Mouse (Mus musculus): ENCODE results near the gene Olfr223. TPM values are rescaled to one million over a fixed set of nuclear protein-coding genes. Genes with fewer than 3 reads are reported as not detected.

The Olfr223 gene
- polyA plus RNA-seq, 1 experiment = not detected

DNA sequence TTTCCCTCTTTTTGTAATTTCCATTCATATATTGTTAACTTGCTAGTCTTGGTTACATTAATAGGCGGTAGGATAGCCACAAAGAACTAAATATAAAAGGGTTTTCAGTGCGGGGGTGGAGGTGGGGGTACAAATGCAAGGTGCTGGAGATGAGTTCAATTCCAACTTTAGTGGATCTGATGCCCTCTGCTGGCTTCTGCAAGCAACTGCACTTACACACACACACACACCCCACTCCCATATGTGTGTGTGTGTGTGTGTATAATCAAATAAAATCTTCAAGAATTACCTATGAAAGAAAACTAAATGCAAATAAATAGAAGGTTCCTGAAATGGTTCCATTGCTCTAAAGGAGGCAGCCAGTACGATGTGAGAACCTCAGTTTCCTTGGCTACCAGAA is 23.8 kb downstream of the Olfr223 start:
- peak; percentile 7 for DNase-seq
- Histone ChIP-seq H3K4me3 (ENCODE audit: insufficient read depth, low read depth, low read length) (no peak overlapping the region), H3K4me1 (ENCODE audit: control insufficient read depth, insufficient read depth, low read length) (no peaks in the 10 kb centered on the region), H3K27me3 (replicated peaks; ENCODE audit: control insufficient read depth, insufficient read depth, low read length) (no peaks in the 10 kb centered on the region), H3K36me3 (ENCODE audit: control insufficient read depth, insufficient read depth, low read length) (no peaks in the 10 kb centered on the region), H3K27ac (ENCODE audit: insufficient read depth, low read depth, low read length) (no peak overlapping the region)
- TF ChIP-seq CTCF (conservative IDR thresholded peaks at IDR 0.05; ENCODE audit: insufficient read depth, insufficient read length, low read depth, low read length) (peak; percentile 67), POLR2A (IDR thresholded peaks at IDR 0.05; ENCODE audit: low read depth, low read length) (no peak)
- WGBS = 60% methylated on average over 3 of the region's 3 CpGs

DNA sequence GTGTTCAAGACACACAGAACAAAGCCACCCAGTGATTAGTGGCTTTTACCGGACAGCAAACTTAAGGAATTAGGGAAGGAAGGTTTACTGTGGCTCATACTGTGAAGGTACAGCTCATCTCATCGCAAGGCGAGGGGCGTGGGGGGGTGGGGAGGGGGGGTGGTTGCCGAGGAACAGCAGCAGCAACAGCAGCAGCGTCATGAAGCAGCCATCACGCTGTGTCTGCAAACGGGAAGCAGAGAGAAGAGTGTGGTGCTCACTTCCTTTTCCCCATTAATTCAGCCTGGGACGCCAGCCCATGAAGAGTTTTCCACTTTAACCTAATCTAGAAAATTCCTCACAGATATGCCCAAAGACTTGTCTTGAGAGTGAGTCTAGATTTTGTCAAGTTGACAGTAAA is 30.3 kb downstream of the Olfr223 start:
- 76% methylated on average over 9 of the region's 9 CpGs for WGBS
- no peak for DNase-seq
- Histone ChIP-seq H3K36me3 (ENCODE audit: control insufficient read depth, insufficient read depth, low read length) (no peaks in the 10 kb centered on the region), H3K27ac (ENCODE audit: insufficient read depth, low read depth, low read length) (no peak overlapping the region), H3K4me3 (ENCODE audit: insufficient read depth, low read depth, low read length) (no peak overlapping the region), H3K4me1 (ENCODE audit: control insufficient read depth, insufficient read depth, low read length) (no peaks in the 10 kb centered on the region), H3K27me3 (replicated peaks; ENCODE audit: control insufficient read depth, insufficient read depth, low read length) (no peaks in the 10 kb centered on the region)
- TF ChIP-seq CTCF (conservative IDR thresholded peaks at IDR 0.05; ENCODE audit: insufficient read depth, insufficient read length, low read depth, low read length) (no peak), POLR2A (IDR thresholded peaks at IDR 0.05; ENCODE audit: low read depth, low read length) (no peak)

DNA sequence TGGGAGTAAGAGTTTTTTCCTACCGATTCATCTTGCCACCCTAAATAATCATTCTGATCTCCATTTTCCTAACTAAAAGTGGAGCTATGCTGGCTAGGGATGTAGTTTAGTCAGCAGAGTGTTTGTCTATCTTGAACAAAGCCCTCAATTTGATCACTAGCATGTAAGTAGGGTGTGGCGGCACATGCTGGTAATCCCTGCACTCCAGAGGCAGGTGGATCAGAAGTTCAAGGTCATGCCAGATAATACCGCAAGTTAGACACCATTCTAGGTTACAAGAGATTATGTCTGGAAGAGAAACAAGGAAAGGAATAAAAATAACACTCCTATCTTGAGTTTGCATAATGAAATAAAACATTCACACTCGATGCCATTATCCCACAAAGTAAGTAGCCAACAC is 30.8 kb downstream of the Olfr223 start:
- no peak for DNase-seq
- Histone ChIP-seq H3K27me3 (replicated peaks; ENCODE audit: control insufficient read depth, insufficient read depth, low read length) (no peaks in the 10 kb centered on the region), H3K4me1 (ENCODE audit: control insufficient read depth, insufficient read depth, low read length) (no peaks in the 10 kb centered on the region), H3K36me3 (ENCODE audit: control insufficient read depth, insufficient read depth, low read length) (no peaks in the 10 kb centered on the region), H3K4me3 (ENCODE audit: insufficient read depth, low read depth, low read length) (no peak overlapping the region), H3K27ac (ENCODE audit: insufficient read depth, low read depth, low read length) (no peak overlapping the region)
- TF ChIP-seq POLR2A (IDR thresholded peaks at IDR 0.05; ENCODE audit: low read depth, low read length) (no peak), CTCF (conservative IDR thresholded peaks at IDR 0.05; ENCODE audit: insufficient read depth, insufficient read length, low read depth, low read length) (no peak)
- WGBS = 96% methylated on average over 4 of the region's 4 CpGs

DNA sequence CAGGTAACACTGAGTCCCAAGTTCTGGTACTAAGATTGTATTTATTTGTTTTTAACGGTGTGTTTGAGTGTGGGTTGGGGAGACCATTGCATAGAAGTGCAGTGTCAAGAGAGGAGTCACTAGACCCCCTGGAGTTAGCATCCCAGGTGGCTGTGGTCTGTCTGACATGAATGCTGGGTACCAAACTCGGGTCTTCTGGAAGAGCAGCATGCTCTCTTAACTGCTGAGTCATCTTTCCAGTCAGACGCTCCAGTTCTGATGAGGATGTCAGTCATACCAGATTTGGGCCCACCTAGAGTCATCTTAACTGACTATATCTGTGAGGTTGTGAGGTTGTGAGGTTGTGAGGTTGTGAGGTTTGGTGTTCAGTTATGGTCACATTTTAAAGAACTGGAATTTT is 32.2 kb downstream of the Olfr223 start:
- 72% methylated on average over 3 of the region's 3 CpGs for WGBS
- no peak overlapping the region for H3K4me3 ChIP-seq (ENCODE audit: insufficient read depth, low read depth, low read length)
- TF ChIP-seq CTCF (conservative IDR thresholded peaks at IDR 0.05; ENCODE audit: insufficient read depth, insufficient read length, low read depth, low read length) (no peak), POLR2A (IDR thresholded peaks at IDR 0.05; ENCODE audit: low read depth, low read length) (no peak)
- DNase-seq = no peak
- no peak overlapping the region for H3K27ac ChIP-seq (ENCODE audit: insufficient read depth, low read depth, low read length)
- H3K27me3 ChIP-seq (replicated peaks; ENCODE audit: control insufficient read depth, insufficient read depth, low read length) = no peaks in the 10 kb centered on the region
- no peaks in the 10 kb centered on the region for H3K4me1 ChIP-seq (ENCODE audit: control insufficient read depth, insufficient read depth, low read length)
- H3K36me3 ChIP-seq (ENCODE audit: control insufficient read depth, insufficient read depth, low read length) = no peaks in the 10 kb centered on the region

DNA sequence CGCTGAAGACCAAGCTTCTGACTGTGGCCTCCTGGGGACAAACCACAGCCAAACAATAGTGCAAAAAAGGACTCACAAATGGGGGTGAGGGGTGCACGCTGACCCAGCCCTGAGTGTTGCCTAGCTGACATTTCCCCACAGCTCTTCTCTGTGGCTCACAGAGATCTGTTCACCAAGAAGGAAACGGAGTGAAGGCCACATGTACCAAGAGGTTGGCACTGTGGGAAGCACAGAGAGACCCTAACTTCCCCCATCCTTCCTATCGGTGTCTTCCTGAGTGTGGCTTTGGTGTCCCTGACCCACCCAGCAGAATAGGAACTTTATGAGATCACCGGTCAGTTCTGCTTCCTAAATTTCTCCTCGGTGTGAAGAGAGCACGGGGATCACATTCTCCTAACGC is 38.6 kb downstream of the Olfr223 start:
- TF ChIP-seq POLR2A (IDR thresholded peaks at IDR 0.05; ENCODE audit: low read depth, low read length) = no peak
- H3K4me1 ChIP-seq (ENCODE audit: control insufficient read depth, insufficient read depth, low read length) = no peaks in the 10 kb centered on the region
- no peaks in the 10 kb centered on the region for H3K36me3 ChIP-seq (ENCODE audit: control insufficient read depth, insufficient read depth, low read length)
- H3K4me3 ChIP-seq (ENCODE audit: insufficient read depth, low read depth, low read length) = no peak overlapping the region
- 68% methylated on average over 8 of the region's 8 CpGs for WGBS
- no peak for DNase-seq
- H3K27ac ChIP-seq (ENCODE audit: insufficient read depth, low read depth, low read length) = no peak overlapping the region
- no peaks in the 10 kb centered on the region for H3K27me3 ChIP-seq (replicated peaks; ENCODE audit: control insufficient read depth, insufficient read depth, low read length)

DNA sequence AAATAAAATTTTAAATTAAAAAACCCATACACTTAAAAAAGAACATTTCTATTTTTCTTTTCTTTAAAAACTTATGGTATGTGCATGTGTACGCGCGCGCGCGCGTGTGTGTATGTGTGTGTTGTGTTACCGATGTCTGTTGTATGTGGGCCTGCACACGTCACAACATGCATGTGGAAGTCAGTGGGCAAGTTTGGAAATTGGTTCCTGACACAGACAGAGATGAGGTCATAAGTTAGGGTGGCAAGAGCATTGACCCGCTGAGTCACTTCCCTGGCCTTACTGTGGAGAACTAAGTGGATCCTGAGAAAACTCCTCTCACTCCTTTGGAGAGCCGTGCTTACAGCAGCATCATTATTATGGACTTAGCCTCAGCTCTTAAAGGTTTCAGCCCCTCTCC is 39.0 kb downstream of the Olfr223 start:
- DNase-seq = no peak
- Histone ChIP-seq H3K36me3 (ENCODE audit: control insufficient read depth, insufficient read depth, low read length) (no peaks in the 10 kb centered on the region), H3K27me3 (replicated peaks; ENCODE audit: control insufficient read depth, insufficient read depth, low read length) (no peaks in the 10 kb centered on the region), H3K4me1 (ENCODE audit: control insufficient read depth, insufficient read depth, low read length) (no peaks in the 10 kb centered on the region), H3K4me3 (ENCODE audit: insufficient read depth, low read depth, low read length) (no peak overlapping the region), H3K27ac (ENCODE audit: insufficient read depth, low read depth, low read length) (no peak overlapping the region)
- WGBS = 96% methylated on average over 11 of the region's 11 CpGs
- TF ChIP-seq POLR2A (IDR thresholded peaks at IDR 0.05; ENCODE audit: low read depth, low read length) (no peak), CTCF (conservative IDR thresholded peaks at IDR 0.05; ENCODE audit: insufficient read depth, insufficient read length, low read depth, low read length) (no peak)

DNA sequence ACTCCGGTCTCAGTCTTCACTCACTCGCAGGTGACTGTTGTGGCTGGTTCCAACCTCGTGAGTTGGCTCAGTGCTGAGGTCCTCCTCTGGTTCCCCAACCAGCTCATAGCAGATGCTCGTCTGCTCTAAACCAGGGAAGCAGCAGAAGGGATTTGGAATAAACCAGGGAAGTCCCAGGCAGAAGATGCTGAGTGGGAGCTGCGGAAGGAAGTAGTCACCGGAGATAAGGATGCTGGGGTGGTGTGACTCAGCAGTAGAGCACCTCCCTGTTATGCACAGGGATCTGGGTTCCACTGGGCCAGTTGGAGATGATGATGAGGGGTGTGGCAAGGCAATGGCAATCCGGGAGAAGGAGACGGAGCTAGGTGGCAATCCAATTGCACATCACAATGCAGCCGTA is 49.1 kb downstream of the Olfr223 start:
- Histone ChIP-seq H3K36me3 (ENCODE audit: control insufficient read depth, insufficient read depth, low read length) (no peaks in the 10 kb centered on the region), H3K4me3 (ENCODE audit: insufficient read depth, low read depth, low read length) (no peak overlapping the region), H3K27me3 (replicated peaks; ENCODE audit: control insufficient read depth, insufficient read depth, low read length) (no peaks in the 10 kb centered on the region), H3K4me1 (ENCODE audit: control insufficient read depth, insufficient read depth, low read length) (no peaks in the 10 kb centered on the region), H3K27ac (ENCODE audit: insufficient read depth, low read depth, low read length) (no peak overlapping the region)
- 82% methylated on average over 9 of the region's 9 CpGs for WGBS
- no peak for DNase-seq
- no peak for TF ChIP-seq CTCF (conservative IDR thresholded peaks at IDR 0.05; ENCODE audit: insufficient read depth, insufficient read length, low read depth, low read length)
- TF ChIP-seq POLR2A (IDR thresholded peaks at IDR 0.05; ENCODE audit: low read depth, low read length) = no peak

DNA sequence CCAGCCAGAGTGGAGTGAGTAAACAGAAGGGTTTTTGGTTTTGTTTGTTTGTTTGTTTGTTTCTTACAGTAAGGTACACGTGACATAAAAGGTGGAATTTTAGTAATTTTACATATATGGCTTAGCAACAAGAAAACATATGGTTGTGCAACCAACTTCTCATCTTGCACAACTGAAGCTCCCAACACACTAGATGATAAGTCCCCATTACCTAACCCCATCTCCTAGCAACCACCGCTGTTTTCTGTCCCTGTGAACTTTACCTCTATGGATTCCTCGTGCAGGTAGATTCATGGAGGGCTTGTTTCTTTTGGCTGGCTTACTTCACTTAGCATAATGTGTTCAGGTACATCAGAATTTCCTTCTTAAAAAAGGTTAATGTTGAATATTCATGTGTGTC is 49.7 kb downstream of the Olfr223 start:
- Histone ChIP-seq H3K4me1 (ENCODE audit: control insufficient read depth, insufficient read depth, low read length) (no peaks in the 10 kb centered on the region), H3K27me3 (replicated peaks; ENCODE audit: control insufficient read depth, insufficient read depth, low read length) (no peaks in the 10 kb centered on the region), H3K27ac (ENCODE audit: insufficient read depth, low read depth, low read length) (no peak overlapping the region), H3K4me3 (ENCODE audit: insufficient read depth, low read depth, low read length) (no peak overlapping the region), H3K36me3 (ENCODE audit: control insufficient read depth, insufficient read depth, low read length) (no peaks in the 10 kb centered on the region)
- no peak for DNase-seq
- WGBS = 78% methylated on average over 3 of the region's 3 CpGs
- TF ChIP-seq CTCF (conservative IDR thresholded peaks at IDR 0.05; ENCODE audit: insufficient read depth, insufficient read length, low read depth, low read length) = no peak
- TF ChIP-seq POLR2A (IDR thresholded peaks at IDR 0.05; ENCODE audit: low read depth, low read length) = no peak
